In the genomic region with DNA sequence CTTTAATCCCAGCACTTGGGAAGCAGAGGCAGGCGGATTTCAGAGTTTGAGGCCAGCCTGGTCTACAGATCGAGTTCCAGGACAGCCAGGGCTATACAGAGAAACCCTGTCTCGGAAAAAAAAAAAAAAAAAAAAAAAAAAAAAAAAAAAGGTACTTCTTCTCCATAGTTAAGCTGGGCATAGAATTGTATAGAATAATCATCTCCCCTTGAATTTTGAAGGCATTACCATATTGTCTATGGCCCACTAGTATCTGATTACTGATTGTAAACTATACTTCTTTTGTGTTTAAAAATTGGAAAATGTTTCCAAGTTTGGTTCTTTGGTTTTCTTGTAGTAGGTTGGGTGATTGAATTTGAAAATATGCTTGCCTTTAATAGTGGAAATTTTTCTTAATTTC, we compare ENCODE assay signal across 2 mouse cellular contexts. TPM values are rescaled to one million over a fixed set of nuclear protein-coding genes. Genes with fewer than 3 reads are reported as not detected.
DNase-seq lines count a peak whose midpoint lies in the region; TF ChIP-seq lines count a peak whose summit lies in the region.
"Not testable (repeated sequence)": the region's sequence is repeated elsewhere in the genome, so short reads cannot be mapped to it uniquely, and the experiment has no call there.

No protein-coding gene starts in this region.

- H3K4me3 ChIP-seq in CH12.LX (replicated peaks in 1 of 3; ENCODE audit: low read depth in 2 of 3, low read length in 2 of 3, poor library complexity in 1 of 3); MEL (ENCODE audit: control insufficient read depth in 1 of 2, insufficient read depth in 1 of 2, low read depth in 2 of 2, low read length in 2 of 2): not testable (repeated sequence)

- H3K79me2 ChIP-seq in CH12.LX (replicated peaks; ENCODE audit: control insufficient read depth, extremely low read depth, insufficient read depth, poor library complexity, severe bottlenecking) = peaks cover 72% of the 10 kb centered on the region
- H3K79me2 ChIP-seq in MEL (ENCODE audit: control insufficient read depth, insufficient read depth, low read length, poor library complexity) = peaks cover 66% of the 10 kb centered on the region

- TF ChIP-seq EP300 in CH12.LX (IDR thresholded peaks at IDR 0.05; ENCODE audit: low read length); MEL (IDR thresholded peaks at IDR 0.05; ENCODE audit: low read depth in 1 of 2, low read length in 2 of 2): not testable (repeated sequence)

- not testable (repeated sequence) for TF ChIP-seq CTCF in CH12.LX (conservative IDR thresholded peaks at IDR 0.05 in 1 of 2, IDR thresholded peaks at IDR 0.05 in 1 of 2; ENCODE audit: low read depth in 2 of 2, low read length in 2 of 2); MEL (IDR thresholded peaks at IDR 0.05 in 2 of 3, conservative IDR thresholded peaks at IDR 0.05 in 1 of 3; ENCODE audit: control insufficient read depth in 1 of 3, insufficient read depth in 1 of 3, low read depth in 2 of 3, low read length in 3 of 3, poor library complexity in 1 of 3, severe bottlenecking in 1 of 3)

- dilution Hi-C loops in CH12.LX (cut with MboI; ENCODE audit: extremely low pct_ligation_motif_present, extremely low pct_unique_long_range_greater_than_20kb, low sequenced_read_pairs) = not testable (repeated sequence)

- not testable (repeated sequence) for H3K27ac ChIP-seq in CH12.LX (ENCODE audit: insufficient read depth, low read depth); MEL (ENCODE audit: control insufficient read depth, low read depth, low read length)

- H3K27me3 ChIP-seq in CH12.LX (replicated peaks); MEL (ENCODE audit: control insufficient read depth in 1 of 2, insufficient read depth in 2 of 2, low read length in 2 of 2): not testable (repeated sequence)

- not testable (repeated sequence) for TF ChIP-seq POLR2A in CH12.LX (IDR thresholded peaks at IDR 0.05; ENCODE audit: low read depth, low read length); MEL (IDR thresholded peaks at IDR 0.05; ENCODE audit: control insufficient read depth in 1 of 2, insufficient read depth in 1 of 2, low read depth in 1 of 2, low read length in 2 of 2, poor library complexity in 1 of 2)

- in situ Hi-C loops in CH12.LX (cut with MboI; ENCODE audit: low pct_ligation_motif_present, low pct_unique_long_range_greater_than_20kb, low sequenced_read_pairs) = not testable (repeated sequence)

- H3K9me3 ChIP-seq in CH12.LX (replicated peaks; ENCODE audit: low read length); MEL (replicated peaks; ENCODE audit: insufficient read depth, low read length): not testable (repeated sequence)

- H3K4me2 ChIP-seq in CH12.LX (ENCODE audit: insufficient read depth, low read depth, poor library complexity, severe bottlenecking) = not testable (repeated sequence)

- not testable (repeated sequence) for TF ChIP-seq RAD21 in CH12.LX (IDR thresholded peaks at IDR 0.05; ENCODE audit: low read depth, low read length); MEL (IDR thresholded peaks at IDR 0.05; ENCODE audit: low read depth, low read length)

- H3K4me1 ChIP-seq in CH12.LX (ENCODE audit: control insufficient read depth in 1 of 2, insufficient read depth in 2 of 2) = peaks cover 0 to 28% of the 10 kb centered on the region in 2 experiments; a peak in 2 of 4 replicates
- H3K4me1 ChIP-seq in MEL (ENCODE audit: control insufficient read depth in 1 of 2, insufficient read depth in 2 of 2, low read length in 2 of 2) = not testable (repeated sequence)

- DNase-seq in CH12.LX (ENCODE audit: extremely low read depth); MEL (ENCODE audit: low read depth, low spot score): not testable (repeated sequence)

- H3K9ac ChIP-seq in CH12.LX (ENCODE audit: insufficient read depth, low read depth); MEL (ENCODE audit: control insufficient read depth, low read depth, low read length, poor library complexity, severe bottlenecking): not testable (repeated sequence)

- H3K36me3 ChIP-seq in CH12.LX (replicated peaks in 1 of 2; ENCODE audit: control insufficient read depth in 1 of 2, insufficient read depth in 1 of 2, low read length in 1 of 2) (peaks cover 2 to 50% of the 10 kb centered on the region in 2 experiments), MEL (ENCODE audit: control insufficient read depth in 1 of 2, insufficient read depth in 2 of 2, low read length in 2 of 2) (peaks cover 32 to 41% of the 10 kb centered on the region in 2 experiments)

TF ChIP-seq in CH12.LX, 34 proteins besides CTCF, POLR2A, EP300 and RAD21:
- TF ChIP-seq ZNF384 (IDR thresholded peaks at IDR 0.05; ENCODE audit: low read depth, low read length) = peak; percentile 59

TF ChIP-seq in MEL, 35 proteins besides CTCF, POLR2A, EP300 and RAD21:
- peak; percentile 78 for TF ChIP-seq ZNF384 (IDR thresholded peaks at IDR 0.05; ENCODE audit: low read depth, low read length)

RNA-seq across cellular contexts. Expression of a gene that starts 13.2 kb away (rescaled TPM):
- total RNA-seq in CH12.LX (2012; rRNA removed) (47.5 and 49.1 TPM in 2 replicates), CH12.LX (2014; rRNA removed) (84.9 and 99.0 TPM in 2 replicates), MEL (2012; rRNA removed) (51.3 and 54.4 TPM in 2 replicates)
- polyA plus RNA-seq in CH12.LX (2012; ENCODE audit: insufficient read length, low read depth) (89.3 and 89.8 TPM in 2 replicates), MEL (2012; ENCODE audit: insufficient read depth in 1 of 2, insufficient read length in 2 of 2, low read depth in 1 of 2, low replicate concordance in 2 of 2, missing spikeins in 1 of 2) (100 to 1,000 TPM; 108 to 199 TPM)
